Mouse (Mus musculus): ENCODE data around the gene Myadml2.
"Not testable (repeated sequence)": the region's sequence is repeated elsewhere in the genome, so short reads cannot be mapped to it uniquely, and the experiment has no call there.

Myadml2 gene

DNA sequence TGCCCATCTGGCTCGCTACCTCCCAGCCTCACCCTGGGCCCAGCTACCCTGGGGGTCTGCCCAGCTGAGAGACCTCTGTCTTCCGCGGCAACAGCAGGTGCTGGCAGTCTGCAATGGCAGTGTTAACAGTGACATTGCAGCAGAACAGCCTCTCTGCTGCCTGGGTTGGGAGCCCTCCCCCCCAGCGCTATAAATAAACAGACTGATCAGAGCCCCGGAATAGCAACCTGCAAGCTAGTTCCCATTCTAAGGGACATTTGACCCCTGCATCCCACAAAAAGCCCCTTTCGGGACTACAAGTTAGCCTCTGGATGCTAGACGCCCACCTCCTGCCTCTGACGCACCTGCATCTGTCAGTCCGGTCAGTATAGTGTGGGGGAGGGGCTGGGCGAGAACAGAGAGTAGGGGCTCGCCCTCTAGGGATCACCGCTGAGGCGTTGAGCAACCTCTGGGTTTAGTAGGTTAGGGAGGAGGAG, at the start of gene Myadml2:
Myadml2 (minus strand) TSS at position 158 of the 476 bp plus-strand sequence.
- DNase-seq, result peak in 1 of 2 experiments; percentile 49

DNA sequence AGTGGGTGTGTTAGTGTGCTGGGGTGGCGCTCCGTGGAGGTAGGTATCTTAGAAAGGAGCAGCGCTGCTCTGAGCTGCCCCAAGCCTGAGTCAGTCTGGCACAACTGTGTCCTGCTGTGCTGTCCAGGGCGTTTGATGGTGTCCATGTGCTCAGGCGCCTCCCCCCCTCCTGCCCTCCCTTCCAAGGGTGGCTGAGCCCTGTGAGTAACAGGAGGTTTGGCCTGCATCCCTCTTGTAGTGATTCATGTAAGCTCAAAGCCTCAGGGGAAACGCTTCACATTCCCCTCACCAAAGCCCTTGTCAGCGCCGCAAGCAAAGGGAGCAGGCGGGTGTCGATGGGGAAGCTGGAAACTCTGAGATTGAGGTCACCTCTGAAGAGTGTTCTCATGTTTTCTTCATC, 49.8 kb upstream of the Myadml2 start:
- no peak for DNase-seq

DNA sequence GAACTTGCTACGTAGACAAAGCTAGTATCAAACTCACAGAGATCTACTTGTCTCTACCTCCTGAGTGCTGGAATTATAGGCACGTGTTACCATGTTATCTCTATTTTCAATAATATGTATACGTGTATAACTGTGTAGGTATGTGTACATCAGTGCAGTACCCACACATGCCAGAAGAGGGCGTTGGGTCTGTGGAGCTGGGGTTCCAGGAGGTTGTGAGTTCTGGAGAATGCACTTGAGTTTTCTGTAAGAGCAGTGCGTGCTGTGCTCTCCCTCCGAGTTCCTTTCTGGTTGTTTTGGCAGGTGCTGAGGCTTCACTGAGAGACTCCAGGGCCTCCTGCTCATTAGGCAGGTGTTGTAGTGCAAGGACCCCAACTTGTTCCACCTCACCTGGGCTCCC, 48.6 kb upstream of the Myadml2 start:
- no peak for DNase-seq

DNA sequence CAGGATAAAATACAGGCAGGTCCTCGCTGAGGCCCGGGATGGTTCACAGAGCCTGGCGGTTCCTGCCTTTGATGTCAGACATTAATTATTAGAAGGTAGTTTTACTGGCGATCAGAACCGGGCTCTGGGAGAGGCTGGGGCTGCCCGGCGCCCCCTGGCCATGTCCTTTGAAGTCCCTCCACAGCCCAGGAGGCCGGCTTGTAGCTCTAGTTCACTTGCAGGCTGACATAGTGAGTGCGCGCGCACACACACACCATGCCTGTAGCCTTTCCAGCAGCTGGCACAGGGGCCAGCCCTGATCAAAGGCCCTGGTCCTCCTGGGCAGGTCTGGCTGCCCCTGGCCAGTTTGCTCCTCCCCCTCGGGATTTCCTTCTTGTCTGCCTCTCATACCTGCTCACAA, 47.7 kb upstream of the Myadml2 start:
- no peak for DNase-seq

DNA sequence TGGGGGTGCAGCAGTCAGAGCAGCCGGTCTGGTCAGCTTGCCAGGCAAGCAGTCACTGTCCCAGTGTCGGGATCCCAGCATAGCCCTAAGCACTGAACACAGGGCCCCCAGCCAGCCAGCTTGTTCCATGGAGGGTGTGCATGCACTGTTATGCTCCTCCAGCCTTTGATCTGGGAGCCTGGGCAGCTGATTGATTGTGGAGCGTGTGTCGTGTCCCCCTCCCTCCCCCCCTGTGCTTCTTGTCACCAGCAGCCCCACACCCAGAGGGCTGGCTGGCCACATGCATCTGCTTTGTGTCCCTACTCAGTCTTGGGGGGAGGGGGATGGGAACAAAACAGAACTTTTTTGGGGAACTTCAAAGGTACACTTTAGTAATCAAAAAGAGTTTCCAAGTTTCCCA, 47.2 kb upstream of the Myadml2 start:
- DNase-seq, result no peak

DNA sequence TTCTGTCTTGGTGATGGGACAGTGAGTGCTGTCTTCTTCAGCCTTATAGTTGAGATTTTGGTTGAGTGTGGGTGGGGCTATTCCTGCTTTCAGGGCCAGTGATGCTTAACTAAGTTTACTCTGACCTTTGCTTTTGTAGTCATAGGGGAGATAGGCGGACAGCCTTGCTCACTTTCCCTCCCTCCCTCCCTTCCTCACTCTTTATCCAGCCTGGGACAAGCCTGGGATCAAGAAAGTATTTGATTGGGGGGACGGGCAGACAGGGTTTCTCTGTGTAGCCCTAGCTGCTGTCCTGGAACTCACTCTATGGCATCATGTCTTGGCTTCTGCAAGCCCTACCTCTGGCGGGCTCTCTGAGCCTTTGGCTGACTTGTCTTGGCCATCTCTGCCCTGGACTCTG, 45.5 kb upstream of the Myadml2 start:
- no peak for DNase-seq

DNA sequence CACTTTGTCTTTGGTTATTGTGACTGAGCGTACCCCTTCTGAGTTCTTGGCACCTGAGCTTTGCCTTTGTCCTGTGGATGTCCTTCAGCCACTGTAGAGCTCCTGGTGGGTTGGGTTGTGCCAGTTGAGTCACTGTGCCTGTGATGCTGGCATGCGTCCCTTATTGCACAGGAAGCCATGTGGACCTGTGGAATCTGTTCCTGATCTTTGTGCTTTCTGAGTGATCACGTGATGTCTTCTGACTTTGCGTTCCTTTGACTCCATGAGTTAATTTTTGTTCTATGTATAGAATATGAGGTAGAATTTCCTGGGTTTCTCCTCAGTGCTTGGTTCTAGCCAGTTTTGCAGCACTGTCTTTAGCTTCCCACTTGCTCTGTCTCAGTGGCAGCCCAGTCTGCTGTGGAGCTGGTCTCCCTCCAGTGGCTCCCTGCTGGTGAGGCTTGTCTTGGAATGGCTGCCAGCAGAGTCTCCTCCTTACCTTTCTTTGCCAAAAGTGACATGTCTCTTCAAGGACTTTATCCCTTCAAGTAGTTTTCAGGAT, 44.6 kb upstream of the Myadml2 start:
- DNase-seq, result no peak

DNA sequence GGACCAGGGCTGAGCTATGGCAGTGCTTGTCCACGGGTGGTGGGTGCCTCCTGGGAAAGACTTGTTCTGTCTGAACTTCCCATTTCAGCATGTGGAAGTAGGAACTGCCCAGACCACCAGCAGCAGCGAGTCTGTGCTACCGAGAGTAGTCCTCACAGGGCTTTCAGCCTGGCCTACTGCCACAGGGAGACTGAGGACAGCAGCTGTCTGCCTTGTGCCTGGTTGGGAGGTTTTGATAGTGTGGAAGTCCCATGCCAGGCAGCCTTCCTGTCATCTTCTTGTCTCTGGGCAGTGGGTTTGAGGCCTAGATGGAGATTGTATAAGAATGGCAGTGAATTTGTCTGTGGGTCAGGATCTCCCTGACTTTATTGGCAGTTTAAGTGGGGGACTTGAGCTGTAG, 41.4 kb upstream of the Myadml2 start:
- no peak for DNase-seq

DNA sequence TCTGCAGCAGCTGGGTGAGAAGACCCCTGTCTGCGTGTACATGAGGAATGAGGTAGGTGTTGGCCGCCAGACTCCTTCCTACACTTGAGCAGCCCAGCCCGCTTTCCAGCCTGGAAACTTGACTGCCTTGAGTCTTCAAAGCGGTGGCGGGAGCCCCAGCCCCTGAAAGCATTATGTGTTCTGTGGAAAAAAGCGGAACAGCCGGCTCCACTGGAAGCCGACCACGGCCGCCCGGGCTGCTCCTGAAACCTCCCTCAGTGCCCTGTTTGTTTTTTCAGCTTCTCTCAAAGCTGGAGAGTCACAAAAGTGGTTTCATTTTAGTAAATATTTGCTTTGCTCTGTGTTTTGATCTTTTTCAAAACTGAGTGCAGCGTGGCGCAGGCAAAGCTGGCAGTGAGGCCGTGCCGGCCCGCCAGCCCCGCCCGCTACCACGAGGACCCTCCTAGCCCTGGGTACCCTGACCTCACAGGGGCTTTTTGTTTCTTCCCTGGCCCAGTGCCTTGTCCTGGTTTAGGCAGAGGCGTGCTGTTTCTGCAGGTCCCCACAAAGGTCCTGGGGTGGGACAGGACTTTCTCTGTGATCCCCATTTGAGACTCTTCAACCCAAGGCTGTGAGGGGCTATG, 38.8 kb upstream of the Myadml2 start:
- no peak for DNase-seq

DNA sequence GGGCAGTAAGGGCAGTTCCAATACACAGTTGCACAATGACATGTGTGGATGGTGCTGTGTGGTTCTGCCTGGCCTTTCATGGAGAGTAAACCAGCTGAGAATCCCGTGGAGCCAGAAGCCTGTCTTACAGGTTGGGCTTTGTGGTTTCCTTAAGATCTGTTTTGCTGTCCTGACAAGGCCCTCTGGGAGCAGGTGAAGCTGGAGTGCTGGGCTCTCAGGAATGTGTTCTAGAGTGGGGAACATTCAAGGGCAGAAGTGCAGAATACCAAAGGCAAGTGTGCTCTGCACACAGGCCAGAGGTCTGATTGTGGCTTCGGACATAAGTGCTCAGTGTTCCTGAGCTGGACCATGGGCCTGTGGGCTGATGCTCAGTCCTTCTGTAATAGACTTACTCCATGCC, 36.7 kb upstream of the Myadml2 start:
- no peak for DNase-seq

DNA sequence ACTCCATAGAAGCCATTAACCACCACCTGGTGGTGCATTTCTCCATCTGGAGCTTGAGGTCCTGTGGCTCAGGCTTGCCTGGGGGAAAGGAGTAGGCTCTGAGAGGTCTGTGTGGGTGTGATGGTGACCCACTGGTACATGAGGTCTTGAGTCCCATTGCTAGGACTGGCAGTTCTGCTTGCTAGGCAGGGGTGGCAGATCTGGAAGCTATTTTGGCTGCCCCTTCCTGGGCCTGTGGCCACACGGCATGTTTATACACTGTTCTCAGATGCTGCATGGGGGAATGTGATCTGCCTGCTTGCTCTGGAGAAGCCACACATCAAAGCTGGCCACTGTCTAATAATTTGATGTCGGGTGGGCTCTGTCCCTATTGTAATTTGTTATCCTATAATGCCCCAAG, 36.1 kb upstream of the Myadml2 start:
- no peak for DNase-seq

DNA sequence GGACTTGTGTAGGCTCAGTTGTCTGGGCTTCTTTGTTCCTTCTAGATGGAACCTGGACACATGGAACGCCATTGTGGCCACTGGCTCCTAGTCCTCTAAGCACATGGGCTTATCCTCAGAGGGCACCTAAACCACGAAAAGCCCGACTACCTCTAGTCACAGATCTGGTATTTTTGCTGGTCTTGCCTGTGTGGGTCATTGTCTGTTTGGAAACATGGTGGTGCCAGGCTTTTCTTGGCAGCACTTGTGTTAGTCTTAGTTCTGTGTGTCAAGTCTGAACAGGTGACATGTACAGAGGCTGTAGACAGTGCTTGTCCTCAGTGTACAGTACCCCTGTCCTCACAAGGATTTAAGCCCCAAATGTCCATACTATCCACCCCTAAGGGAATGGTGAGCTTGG, 35.6 kb upstream of the Myadml2 start:
- DNase-seq, result no peak

DNA sequence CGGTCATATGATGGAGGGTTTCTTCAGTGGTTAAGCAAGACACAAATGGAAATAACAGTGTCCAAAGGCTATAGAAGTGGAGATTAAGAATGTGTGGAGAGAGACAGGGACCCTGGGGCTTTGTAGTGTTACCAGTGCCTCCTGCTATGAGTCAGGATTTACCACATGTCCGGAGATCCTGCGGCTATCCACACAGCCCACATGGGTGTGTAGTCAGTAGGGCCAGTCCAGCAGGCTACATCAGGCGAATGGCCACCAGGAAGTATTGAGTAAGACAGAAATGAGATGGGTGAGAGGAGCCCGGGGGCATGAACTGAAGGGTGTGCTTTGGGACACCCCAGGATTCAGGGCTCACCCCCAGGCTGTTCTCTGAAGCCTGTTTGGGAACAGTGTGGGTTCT, 34.7 kb upstream of the Myadml2 start:
- no peak for DNase-seq

DNA sequence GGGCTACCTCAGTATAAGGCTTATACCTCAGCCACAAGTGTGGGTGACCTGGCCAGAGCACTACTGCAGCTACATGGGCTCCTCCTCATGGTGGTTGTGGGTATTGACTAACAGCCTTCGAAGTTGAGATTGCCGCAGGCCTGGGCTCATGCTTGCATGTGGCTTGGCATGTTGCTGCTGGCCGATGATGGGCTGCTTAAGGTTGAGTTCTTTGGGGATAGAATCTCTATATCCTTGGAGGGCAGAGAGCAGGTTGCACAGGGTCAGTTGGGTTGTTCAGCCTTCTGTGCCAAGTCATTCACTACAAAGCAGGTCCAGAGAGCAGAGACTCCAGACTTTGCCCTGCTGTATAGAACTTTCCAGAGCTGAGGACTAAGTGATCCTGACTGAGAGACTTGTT, 32.0 kb upstream of the Myadml2 start:
- DNase-seq, result no peak

DNA sequence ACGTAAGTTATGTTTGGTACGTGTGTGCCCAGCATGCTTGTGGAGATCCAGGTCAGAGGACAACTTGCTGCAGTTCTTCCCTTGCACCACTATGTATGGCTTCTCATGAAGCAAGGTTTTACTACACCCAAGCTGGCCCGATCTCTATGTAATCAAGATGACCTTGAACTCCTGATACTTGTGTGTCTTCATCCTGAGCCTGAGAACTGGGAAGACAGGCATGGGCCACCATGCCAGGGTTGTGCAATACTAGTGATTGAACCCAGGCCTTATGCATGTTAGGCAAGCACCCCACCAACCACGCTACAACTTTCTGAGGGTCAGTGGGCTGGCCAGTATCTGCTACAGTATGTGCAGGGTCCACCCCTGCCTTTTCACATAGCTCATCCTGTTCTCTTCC, 29.0 kb upstream of the Myadml2 start:
- no peak for DNase-seq

DNA sequence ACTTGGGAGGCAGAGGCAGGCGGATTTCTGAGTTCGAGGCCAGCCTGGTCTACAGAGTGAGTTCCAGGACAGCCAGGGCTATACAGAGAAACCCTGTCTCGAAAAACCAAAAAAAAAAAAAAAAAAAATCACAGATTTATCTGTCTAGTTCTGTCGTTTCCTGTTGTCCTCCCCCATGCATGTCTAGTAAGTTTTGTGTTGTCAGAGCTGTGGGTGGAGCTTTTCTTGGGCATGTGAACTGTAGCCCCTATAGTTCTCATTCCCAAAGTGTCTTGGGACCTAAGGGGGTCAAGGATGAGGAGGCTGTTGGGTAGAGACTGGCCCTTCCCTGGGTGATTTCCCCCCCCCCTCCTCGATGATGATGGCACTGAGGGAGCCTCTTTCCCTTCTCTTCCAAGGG, 27.9 kb upstream of the Myadml2 start:
- not testable (repeated sequence) for DNase-seq

DNA sequence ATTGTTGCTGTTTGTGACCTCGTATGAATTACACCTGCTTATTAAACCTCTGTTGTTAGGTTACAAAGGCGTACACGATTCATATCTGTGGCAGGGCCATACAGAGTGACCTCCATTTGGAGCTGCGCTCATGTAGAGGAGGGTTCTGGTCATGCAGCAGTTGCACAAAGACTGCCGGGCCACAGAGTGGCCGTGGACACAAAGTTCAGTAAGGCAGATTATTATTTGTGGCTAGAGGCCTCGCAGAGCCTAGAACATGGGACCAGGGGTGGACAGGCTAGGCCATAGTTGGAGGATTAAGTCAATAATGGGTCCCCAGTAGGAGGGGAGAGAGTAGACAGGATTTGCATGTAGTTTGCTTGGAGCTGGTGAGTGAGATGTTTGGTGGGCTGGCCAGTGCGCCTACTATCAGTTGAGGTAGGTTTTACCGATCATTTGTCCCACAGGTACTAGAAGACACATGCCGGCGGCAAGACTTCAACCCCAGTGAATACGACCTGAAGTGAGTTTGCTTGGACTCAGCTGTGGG, 25.7 kb upstream of the Myadml2 start:
- no peak for DNase-seq

DNA sequence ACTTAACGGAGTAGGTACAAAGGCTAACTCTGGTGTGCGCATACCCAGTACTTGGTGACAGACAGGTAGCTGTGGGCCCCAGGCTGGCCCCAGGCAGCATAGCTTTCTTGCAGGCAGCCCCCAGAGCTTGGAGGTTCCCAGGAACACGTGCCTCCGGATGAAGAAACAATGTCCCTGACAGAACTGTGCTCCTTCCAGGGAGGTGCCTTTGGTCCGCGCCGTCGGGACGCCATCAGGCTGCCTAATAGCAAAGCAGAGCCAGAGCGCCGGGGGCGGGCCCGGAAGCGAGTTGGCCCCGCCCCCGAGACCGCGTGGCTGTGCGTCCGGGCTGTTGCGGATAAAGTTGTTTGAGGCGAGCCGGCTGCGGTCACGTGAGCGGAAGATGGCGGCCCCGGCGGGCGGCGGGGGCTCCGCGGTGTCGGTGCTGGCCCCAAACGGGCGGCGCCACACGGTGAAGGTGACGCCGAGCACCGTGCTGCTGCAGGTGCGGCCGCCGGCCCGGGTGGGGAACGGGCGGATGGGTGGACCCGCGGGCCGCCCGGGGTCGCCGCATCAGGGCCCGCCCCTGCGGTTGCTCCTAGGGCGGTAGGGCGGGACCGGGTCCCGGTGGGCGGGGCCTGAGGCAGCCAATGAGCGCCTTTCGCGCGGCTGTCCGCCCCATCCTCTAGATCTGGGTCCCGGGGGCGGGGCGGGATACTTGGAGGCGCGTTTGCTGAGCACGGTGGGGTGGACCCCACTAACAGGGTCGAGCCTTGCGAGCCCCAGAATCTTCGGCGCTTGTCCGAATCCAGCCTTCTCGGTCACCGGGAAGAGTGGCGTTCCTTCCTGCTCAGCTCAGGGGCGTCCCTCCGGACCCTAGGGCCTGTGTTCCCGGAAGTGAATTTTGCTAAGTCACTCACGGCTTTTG, 25.0 kb upstream of the Myadml2 start, which contains the start of gene Aspscr1:
Aspscr1 (plus strand) TSS at position 287 of the 907 bp plus-strand sequence.
- DNase-seq, result peak; percentile 92

DNA sequence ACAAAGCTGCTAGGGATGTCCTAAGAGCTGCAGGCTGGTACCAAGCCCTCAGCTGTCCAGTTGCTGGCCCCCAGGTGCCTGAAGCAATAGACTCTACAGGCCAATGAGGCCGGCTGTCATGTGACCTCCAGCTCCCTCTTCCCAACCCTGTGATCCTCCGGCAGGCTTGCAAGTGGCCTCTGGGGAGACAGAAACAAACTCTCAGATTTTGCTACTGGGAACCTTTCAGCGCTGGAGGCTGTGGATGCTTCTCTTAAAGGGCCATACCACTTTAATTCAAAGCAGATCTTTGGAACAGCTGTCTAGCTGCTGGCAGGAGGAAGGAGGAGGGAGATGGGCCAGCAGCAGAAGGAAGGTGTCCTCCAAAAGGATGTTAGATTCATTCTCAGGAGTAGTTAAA, 18.7 kb upstream of the Myadml2 start:
- DNase-seq, result no peak

DNA sequence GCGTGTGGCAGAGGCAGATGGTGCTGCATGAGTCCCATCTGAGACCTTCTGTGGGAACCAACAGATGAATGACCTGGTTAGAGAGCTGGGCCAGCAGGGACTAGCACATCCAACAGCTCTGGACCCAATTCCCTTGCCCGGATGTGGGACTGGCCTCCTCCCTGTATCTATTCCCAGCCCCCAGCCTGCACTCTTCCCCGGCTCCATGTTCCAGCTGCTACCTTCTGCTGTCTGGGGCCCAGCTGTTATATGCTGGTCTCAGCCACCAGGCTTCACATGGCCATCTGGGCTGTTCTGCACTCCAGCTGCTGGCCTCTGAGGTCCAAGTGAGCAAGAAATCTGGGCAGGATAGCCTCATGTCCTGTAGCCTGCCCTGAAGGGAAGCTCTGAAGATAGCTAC, 17.4 kb upstream of the Myadml2 start:
- DNase-seq, result no peak

DNA sequence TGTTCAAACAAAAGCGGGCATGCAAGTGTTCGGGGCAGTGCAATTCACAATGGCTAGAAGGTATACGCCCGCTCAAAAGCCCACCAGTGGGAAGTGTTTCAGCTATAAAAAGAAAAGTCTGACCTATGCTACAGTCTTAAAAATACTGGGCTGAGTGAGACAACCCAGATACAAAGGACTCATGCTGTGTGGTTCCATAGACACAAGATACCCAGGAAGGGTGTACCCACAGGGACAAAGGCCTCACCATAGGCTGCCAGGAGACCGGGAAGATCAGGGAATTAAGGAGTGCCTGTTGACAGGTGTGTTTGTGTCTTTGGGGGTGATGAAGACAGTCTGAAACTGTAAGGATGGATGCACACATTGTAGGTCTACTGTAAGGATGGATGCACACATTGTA, 15.8 kb upstream of the Myadml2 start:
- DNase-seq, result no peak

DNA sequence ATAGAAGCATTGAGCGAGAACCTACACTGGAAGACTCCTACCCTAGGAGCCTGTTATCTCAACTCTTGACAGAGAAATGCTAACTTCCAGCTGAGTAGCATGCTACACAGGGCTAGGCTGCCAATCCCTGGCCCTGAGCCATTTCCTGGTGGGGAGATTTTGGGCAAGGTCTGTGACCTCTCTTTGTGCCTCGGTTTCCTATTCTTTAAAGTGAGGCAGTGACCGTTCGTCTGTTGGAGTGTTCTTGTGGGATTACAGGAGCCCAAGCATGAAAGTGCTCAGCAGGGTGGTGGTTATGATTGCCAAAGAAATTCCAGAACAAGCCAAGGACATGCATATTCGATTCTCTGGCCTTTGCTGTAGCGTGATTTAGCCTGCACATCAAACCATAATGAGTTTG, 14.8 kb upstream of the Myadml2 start:
- DNase-seq, result no peak

DNA sequence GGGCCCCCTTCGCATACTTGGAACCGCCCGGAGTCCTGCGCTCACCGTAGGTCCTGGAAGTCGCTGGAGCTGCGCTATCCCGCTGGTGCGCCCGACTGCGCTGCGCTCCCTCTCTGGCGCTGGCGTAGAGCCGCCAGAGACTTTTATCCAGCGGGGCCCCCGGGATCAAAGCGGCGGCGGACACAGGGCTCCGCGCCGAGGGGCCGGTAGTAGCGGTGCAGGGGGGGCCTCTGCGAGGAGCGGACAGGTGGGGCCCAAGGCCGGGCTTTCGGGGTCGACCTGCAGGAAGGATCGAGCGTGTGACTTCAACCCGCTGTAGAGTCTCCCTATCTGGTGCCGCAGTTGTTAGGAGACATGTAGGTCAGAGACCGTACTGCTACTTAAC, 13.1 kb upstream of the Myadml2 start, which contains the start of gene Notum:
Notum (minus strand) TSS at position 100 of the 385 bp plus-strand sequence.
- DNase-seq, result no peak

Data from thymus, adult 18-20 months (tissue).